Mouse (Mus musculus) left cerebral cortex, adult 18-20 months (tissue): ENCODE results near the gene Sec11a. TPM values are rescaled to one million over a fixed set of nuclear protein-coding genes. Genes with fewer than 3 reads are reported as not detected.

Source experiments
- DNase-seq, 2 experiments: peaks; one replicate each; pipeline ENCODE4 v3.0.0; 2021 to 2022; ENCODE audit warnings: low spot score in 2 of 2, mixed read lengths in 1 of 2
- total RNA-seq, 2 experiments: library from RNA; stranded (reverse); gene quantifications; 2 replicates each; pipeline ENCODE4 v1.2.3; 2021

Gene Sec11a
- total RNA-seq, 2 experiments from 2014 or later: 46.4 to 51.0 TPM

DNA sequence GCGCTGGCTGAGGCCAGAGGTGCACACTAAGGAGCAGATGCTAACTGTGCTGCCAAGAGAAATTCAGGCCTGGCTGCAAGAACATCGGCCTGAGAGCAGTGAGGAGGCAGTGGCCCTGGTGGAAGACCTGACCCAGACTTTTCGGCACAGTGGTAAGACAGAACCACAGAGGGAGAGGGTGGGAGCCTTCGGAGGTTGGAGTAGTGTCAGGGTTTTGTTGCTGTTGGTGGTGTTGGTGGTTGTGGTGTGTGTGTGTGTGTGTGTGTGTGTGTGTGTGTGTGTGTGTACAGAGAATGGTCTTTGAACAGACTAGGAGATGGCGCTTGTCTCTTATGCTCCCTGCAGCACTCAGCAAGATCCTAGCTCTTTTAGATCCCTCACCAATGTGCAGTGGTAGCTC, 84.1 kb downstream of the Sec11a start:
- no peak for DNase-seq

DNA sequence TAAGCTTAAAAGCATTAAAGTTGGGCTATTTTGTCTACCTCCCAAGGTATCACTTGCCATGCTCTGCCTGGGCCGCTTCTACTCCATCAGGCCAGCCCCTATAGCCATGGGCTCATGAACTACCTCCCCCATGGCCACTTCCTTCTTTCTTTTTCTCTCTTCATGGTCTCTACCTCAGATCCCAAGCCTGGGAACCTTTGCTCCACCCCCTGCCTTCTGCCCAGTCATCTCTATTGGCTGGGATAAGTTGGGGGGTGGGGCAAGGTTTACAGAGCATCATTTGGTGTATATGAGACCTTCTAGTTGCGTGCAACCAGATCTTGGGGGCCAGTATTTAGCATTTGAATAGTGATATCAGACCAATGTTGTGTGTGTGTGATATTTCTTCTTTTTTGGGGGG, 85.1 kb downstream of the Sec11a start:
- DNase-seq: no peak

DNA sequence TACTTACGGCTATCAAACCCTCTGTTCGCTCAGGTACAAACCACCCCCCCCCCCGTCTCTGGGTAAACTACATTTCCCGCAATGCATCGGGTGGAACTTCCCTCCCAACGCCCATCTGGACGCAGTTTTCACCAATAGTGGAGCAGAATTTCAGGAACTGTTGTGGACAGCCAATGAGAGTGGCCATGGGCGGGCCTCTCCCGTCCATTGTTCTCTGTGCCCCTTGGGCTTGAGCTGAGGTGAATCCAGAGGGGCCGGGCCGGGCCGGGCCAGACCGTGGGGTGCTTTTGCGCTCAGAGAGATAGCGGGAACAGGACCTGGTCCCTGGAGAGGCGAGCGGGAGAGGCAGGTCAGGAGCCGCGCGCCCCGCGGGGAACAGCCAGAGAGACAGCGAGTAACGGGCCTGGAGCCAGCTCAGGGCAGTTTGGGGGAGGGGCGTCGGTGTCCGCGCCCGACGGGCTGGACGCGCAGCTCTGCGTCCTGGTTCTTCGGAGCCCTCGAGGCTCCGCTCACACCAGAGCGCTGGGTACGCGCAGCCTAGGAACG, 86.8 kb downstream of the Sec11a start, which contains the start of gene Zscan2:
Gene Zscan2 (plus strand): TSS at position 192 of the 546 bp plus-strand sequence.
- DNase-seq: peak; percentile 85 to 90

- DNase-seq: peak in 1 of 2 experiments; percentile 45
Observed at GRCm38 (mm10) chr7:80860227-80860626, 87.4 kb downstream of the Sec11a start.

DNA sequence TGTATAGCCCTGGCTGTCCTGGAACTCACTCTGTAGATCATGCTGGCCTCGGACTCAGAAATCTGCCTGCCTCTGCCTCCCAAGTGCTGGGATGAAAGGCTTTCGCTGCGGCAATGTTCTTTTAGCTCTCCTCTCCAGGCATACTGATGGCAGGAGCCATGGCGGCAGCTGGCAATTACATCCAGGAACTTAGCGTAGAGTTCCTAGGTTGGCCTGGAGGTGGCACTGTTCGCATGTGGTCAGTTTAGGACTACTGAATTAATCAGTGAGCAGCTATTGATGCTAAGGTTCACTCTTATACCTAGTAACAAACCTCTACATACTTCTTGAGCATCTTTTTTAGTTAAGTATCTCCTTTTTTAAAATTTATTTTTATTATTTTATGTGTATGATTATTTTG, 90.4 kb downstream of the Sec11a start:
- DNase-seq: peak; percentile 74 to 80

DNA sequence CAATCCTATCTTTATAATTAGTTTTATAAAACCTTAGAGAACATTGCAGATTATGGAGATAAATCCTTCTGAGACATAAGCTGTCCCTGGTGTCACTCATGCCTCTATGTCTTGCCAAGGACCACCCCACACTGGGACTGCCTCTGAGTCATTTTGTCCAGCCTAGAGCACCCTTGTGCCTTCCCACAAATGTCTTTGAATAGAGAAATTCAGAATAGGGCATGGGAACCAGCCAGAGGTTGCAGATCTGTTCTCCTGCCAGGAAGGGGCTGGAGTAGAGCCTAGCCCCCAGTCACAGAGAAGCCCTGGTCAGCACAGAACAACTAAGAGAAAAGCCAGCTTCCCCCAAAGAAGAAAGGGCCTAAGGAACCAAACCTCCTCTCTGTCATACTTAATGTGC, 92.3 kb downstream of the Sec11a start:
- DNase-seq: no peak

Other genes with a start within 250 kb of the Sec11a start
- 10 to 100 TPM; 22.6 to 23.3 TPM for gene Iqgap1, start 121.8 kb downstream of the Sec11a start, total RNA-seq
- gene Zscan2, start 86.9 kb downstream of the Sec11a start, total RNA-seq: 10 to 100 TPM; 15.9 to 17.0 TPM
- 10 to 100 TPM; 27.5 to 29.9 TPM for gene Wdr73, start 46.5 kb downstream of the Sec11a start, total RNA-seq
- gene Nmb, start 42.7 kb downstream of the Sec11a start, total RNA-seq: 1 to 10 TPM; 5.3 to 6.0 TPM
- 10 to 100 TPM; 19.3 to 20.0 TPM for gene Zfp592, start 45.9 kb upstream of the Sec11a start, total RNA-seq
- under 1 TPM; 0.23 to 0.30 TPM for gene Alpk3, start 109.8 kb upstream of the Sec11a start, total RNA-seq
- gene Slc28a1, start 167.0 kb upstream of the Sec11a start, total RNA-seq: under 1 TPM; 0.16 to 0.30 TPM